Mouse (Mus musculus): ENCODE measurements around the gene Tmem192.

DNA sequence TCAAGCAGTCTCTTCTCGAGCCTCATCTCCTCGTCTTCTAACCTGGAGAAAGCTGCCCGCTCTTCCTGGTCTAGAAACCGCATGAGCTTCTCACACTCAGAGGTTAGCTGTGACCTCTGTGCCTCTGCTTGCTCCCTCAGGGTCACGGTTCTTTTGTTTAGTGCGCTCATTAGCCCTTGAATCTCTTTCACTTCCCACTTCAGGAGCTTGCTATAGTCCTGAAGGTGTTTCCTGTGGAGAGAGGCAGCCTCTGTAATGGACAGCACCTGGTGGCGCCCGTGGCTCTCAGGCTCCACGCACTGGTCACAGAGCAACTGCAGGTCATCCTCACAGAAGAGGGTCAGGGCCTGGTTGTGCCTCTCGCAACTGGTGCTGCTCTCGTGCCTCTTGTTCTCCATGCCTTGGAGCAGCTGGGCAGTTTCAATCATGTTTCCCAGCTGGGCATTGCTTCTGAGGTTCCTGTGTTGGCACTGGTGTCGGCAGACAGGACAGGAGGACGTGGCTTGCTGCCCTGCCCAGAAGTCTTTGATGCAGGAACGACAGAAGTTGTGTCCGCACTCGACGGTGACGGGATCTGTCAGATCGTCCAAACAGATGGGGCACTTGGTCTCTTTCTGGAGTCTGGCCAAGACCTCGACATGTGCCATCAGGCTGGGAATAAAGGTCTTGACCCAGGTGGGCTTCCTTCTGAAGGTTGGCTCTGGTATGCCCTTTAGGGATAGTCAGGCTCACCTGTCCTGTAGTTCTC lies 36.3 kb downstream of the Tmem192 start:
- TF ChIP-seq USF1 (IDR thresholded peaks at IDR 0.05; ENCODE audit: low read depth) (no peak), CTCF (IDR thresholded peaks at IDR 0.05; ENCODE audit: control insufficient read depth, insufficient read depth, insufficient read length) (no peak)

All from C2C12 (cell line).